Mouse (Mus musculus) lung, adult 2 months (tissue): ENCODE measurements around the gene Mettl17.

ENCODE experiments used
- CTCF ChIP-seq: fragments of 200-500 bp; IDR thresholded peaks from 2 replicates; pipeline ENCODE4 v1.5.1; 2011; ENCODE audit warnings: mild to moderate bottlenecking, low read length, control low read depth; ENCODE audit not compliant: insufficient read depth
- POLR2A ChIP-seq: fragments of 200-500 bp; IDR thresholded peaks from 2 replicates; pipeline ENCODE4 v1.6.1; 2011; ENCODE audit warnings: low read depth, mild to moderate bottlenecking, control low read depth, low read length, borderline replicate concordance; ENCODE audit errors: extremely low read depth

- TF ChIP-seq POLR2A, result no peak
- TF ChIP-seq CTCF, result no peak
Measured at GRCm38 (mm10) chr14:51893809-51894208, 9.2 kb downstream of the Mettl17 start.
